Mouse (Mus musculus): ENCODE measurements at regions not wholly inside any gene's neighbourhood (a gene's known extent, or its start where the extent isn't known, plus 50 kb on each side); places are given as distances from the start of the nearest gene placed in this dataset.

DNA sequence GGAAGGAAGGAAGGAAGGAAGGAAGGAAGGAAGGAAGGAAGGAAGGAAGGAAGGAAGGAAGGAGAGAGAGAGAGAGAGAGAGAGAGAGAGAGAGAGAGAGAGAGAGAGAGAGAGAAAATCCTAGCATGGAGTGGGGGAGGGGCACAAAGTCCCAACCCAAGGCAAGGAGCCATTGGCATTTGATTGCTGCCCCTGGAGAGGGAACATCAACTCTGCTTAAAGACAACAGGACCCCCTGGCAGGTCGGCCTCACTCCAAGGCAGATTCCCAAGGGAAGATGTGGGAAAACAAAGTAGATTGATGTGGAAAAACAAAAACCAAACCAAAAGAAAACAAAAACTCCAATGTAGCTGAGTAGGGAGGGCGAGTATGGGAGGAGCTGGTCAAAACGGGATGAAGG, 49.9 kb upstream of the Fzd10 start:
- WGBS = 8% methylated on average over 3 of the region's 3 CpGs
- Histone ChIP-seq H3K4me2 (ENCODE audit: low read depth, low read length) (no peak overlapping the region), H3K4me3 (ENCODE audit: low read depth, low read length) (no peak overlapping the region), H3K4me1 (ENCODE audit: control insufficient read depth, insufficient read depth, low read length) (peaks cover 4% of the 10 kb centered on the region; the same call in 1 of the 2 replicates), H3K9me3 (replicated peaks; ENCODE audit: control insufficient read depth, low read length) (no peaks in the 10 kb centered on the region), H3K36me3 (replicated peaks; ENCODE audit: control insufficient read depth, insufficient read depth, low read depth, low read length) (no peaks in the 10 kb centered on the region), H3K27ac (replicated peaks; ENCODE audit: low read depth, low read length) (no peak overlapping the region), H3K9ac (replicated peaks; ENCODE audit: low read length) (no peak overlapping the region), H3K27me3 (ENCODE audit: control insufficient read depth, insufficient read depth, low read length) (peaks cover 6% of the 10 kb centered on the region; the same call in 1 of the 2 replicates)
- DNase-seq (ENCODE audit: low spot score) = no peak
- ATAC-seq (replicated peaks; ENCODE audit: insufficient number of reproducible peaks, low FRiP score, low TSS enrichment, low read depth) = no peak

DNA sequence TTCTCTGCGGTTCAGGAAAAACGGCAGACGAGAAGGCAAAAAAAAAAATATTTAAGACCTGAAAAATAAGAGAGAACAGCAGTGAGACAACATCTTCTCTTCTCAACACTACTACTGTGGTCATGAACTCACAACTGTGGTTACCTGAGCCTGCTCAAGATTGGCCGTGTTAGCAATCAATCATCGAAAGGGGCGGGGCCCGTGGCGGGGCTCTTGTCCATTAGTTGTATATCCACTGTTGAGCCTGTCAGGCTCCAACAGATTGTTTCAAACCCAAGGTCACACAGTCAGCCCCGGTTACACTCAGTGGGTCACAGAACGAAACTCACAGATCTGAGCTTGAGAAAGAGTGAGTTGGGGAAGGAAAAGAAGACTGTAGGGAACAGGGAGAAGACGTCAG, 50.8 kb upstream of the Fzd10 start:
- no peak overlapping the region for H3K4me2 ChIP-seq (ENCODE audit: low read depth, low read length)
- no peak overlapping the region for H3K4me3 ChIP-seq (ENCODE audit: low read depth, low read length)
- no peaks in the 10 kb centered on the region for H3K36me3 ChIP-seq (replicated peaks; ENCODE audit: control insufficient read depth, insufficient read depth, low read depth, low read length)
- no peaks in the 10 kb centered on the region for H3K9me3 ChIP-seq (replicated peaks; ENCODE audit: control insufficient read depth, low read length)
- WGBS = 86% methylated on average over 11 of the region's 11 CpGs
- H3K4me1 ChIP-seq (ENCODE audit: control insufficient read depth, insufficient read depth, low read length) = peaks cover 4% of the 10 kb centered on the region; the same call in 1 of the 2 replicates
- DNase-seq (ENCODE audit: low spot score) = no peak
- no peak overlapping the region for H3K27ac ChIP-seq (replicated peaks; ENCODE audit: low read depth, low read length)
- ATAC-seq (replicated peaks; ENCODE audit: insufficient number of reproducible peaks, low FRiP score, low TSS enrichment, low read depth) = no peak
- H3K9ac ChIP-seq (replicated peaks; ENCODE audit: low read length) = no peak overlapping the region
- H3K27me3 ChIP-seq (ENCODE audit: control insufficient read depth, insufficient read depth, low read length) = peaks cover 6% of the 10 kb centered on the region; the same call in 1 of the 2 replicates

DNA sequence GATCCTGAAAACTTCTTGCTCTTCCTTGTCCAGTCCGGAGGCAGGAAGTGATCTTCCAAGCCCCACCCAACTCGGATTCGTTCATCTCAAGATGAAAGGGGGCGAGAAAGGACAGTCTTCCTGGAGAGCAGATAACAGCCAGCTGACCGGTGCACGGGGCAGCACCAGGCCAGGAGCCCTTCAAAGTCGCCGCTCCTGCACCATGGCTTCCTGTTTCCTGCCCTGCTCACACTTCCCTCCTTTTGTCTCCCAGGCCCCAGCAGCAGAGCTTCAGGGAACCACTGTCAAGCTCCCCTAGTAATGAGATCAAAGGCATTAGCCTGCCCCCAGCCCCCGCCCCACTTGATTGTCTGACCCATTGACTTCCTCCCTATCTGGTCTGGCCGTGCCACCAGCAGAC, 58.6 kb upstream of the Fzd10 start:
- Histone ChIP-seq H3K9me3 (replicated peaks; ENCODE audit: control insufficient read depth, low read length) (no peaks in the 10 kb centered on the region), H3K27ac (replicated peaks; ENCODE audit: low read depth, low read length) (no peak overlapping the region), H3K36me3 (replicated peaks; ENCODE audit: control insufficient read depth, insufficient read depth, low read depth, low read length) (no peaks in the 10 kb centered on the region), H3K9ac (replicated peaks; ENCODE audit: low read length) (peak overlapping the region; percentile 39), H3K4me1 (ENCODE audit: control insufficient read depth, insufficient read depth, low read length) (no peaks in the 10 kb centered on the region), H3K4me3 (ENCODE audit: low read depth, low read length) (no peak overlapping the region), H3K4me2 (ENCODE audit: low read depth, low read length) (no peak overlapping the region), H3K27me3 (ENCODE audit: control insufficient read depth, insufficient read depth, low read length) (no peaks in the 10 kb centered on the region)
- WGBS = 6% methylated on average over 10 of the region's 10 CpGs
- ATAC-seq (replicated peaks; ENCODE audit: insufficient number of reproducible peaks, low FRiP score, low TSS enrichment, low read depth) (no peak), DNase-seq (ENCODE audit: low spot score) (peak; percentile 25)

DNA sequence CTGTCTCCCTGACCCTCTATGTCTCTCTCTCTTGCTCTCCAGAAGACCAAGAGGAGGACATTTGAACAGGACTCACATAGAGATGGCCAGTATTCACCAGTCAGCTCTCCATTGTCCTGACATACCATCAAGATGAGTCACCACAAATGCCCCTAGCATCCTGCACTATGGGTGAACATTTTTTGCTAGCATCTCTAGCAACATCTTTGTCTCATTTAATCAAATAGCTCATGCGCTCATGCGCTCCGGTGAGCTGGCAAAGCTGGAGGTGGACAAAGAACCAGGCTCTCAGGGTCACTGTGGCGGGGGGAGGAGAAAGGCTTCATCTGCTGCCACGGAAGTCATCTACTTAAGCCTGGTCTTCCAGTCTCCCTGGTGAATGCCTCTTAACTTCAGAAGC, 62.0 kb upstream of the Fzd10 start:
- DNase-seq (ENCODE audit: low spot score) (no peak), ATAC-seq (replicated peaks; ENCODE audit: insufficient number of reproducible peaks, low FRiP score, low TSS enrichment, low read depth) (no peak)
- Histone ChIP-seq H3K4me1 (ENCODE audit: control insufficient read depth, insufficient read depth, low read length) (no peaks in the 10 kb centered on the region), H3K9me3 (replicated peaks; ENCODE audit: control insufficient read depth, low read length) (no peaks in the 10 kb centered on the region), H3K4me3 (ENCODE audit: low read depth, low read length) (no peak overlapping the region), H3K4me2 (ENCODE audit: low read depth, low read length) (no peak overlapping the region), H3K9ac (replicated peaks; ENCODE audit: low read length) (no peak overlapping the region), H3K27ac (replicated peaks; ENCODE audit: low read depth, low read length) (no peak overlapping the region), H3K27me3 (ENCODE audit: control insufficient read depth, insufficient read depth, low read length) (no peaks in the 10 kb centered on the region), H3K36me3 (replicated peaks; ENCODE audit: control insufficient read depth, insufficient read depth, low read depth, low read length) (no peaks in the 10 kb centered on the region)
- WGBS = 69% methylated on average over 5 of the region's 5 CpGs

DNA sequence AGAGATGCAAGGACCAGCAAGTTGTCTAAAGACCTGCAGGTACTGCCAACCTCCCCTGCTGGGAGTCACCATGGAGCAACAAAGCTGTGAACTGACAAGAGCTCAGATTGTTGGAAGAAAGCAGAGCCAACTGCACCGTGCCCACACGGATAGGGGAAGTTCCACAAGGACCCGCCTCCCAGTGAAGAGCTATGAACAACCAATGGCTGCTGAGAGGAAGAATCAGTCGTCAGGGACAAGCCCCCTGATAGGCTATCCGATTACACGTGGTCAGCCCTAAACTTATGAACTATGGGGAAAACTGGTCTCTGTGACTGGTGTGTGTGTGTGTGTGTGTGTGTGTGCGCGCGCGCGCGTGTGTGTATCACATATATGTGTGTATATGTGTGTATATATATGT, 63.4 kb upstream of the Fzd10 start:
- Histone ChIP-seq H3K27me3 (ENCODE audit: control insufficient read depth, insufficient read depth, low read length) (no peaks in the 10 kb centered on the region), H3K4me1 (ENCODE audit: control insufficient read depth, insufficient read depth, low read length) (no peaks in the 10 kb centered on the region), H3K36me3 (replicated peaks; ENCODE audit: control insufficient read depth, insufficient read depth, low read depth, low read length) (no peaks in the 10 kb centered on the region), H3K9me3 (replicated peaks; ENCODE audit: control insufficient read depth, low read length) (no peaks in the 10 kb centered on the region), H3K4me2 (ENCODE audit: low read depth, low read length) (peak overlapping the region; percentile 21; the same call in 1 of the 2 replicates), H3K27ac (replicated peaks; ENCODE audit: low read depth, low read length) (no peak overlapping the region), H3K4me3 (ENCODE audit: low read depth, low read length) (no peak overlapping the region), H3K9ac (replicated peaks; ENCODE audit: low read length) (no peak overlapping the region)
- ATAC-seq (replicated peaks; ENCODE audit: insufficient number of reproducible peaks, low FRiP score, low TSS enrichment, low read depth) (peak; percentile 65; the same call in 1 of the 2 replicates), DNase-seq (ENCODE audit: low spot score) (peak; percentile 56)
- 60% methylated on average over 12 of the region's 12 CpGs for WGBS

DNA sequence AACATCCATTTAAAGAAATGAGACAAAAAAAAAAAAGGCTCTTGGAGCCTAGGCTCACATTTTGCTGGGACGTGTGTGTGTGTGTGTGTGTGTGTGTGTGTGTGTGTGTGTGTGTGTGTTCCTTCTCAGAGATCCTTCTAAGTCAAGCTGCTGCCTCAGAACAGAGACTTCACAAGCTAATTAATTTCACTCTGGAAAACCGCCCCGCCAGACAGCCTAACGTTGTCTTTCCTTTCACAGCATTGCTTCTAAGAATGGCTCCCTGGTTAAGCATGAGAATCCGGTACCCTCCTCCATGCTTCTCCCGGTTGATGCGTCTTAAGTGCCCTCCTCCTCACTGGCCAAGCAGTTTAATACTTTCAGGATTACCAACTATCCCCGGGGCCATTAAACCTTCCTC, 64.3 kb upstream of the Fzd10 start:
- DNase-seq (ENCODE audit: low spot score) (no peak), ATAC-seq (replicated peaks; ENCODE audit: insufficient number of reproducible peaks, low FRiP score, low TSS enrichment, low read depth) (no peak)
- no peaks in the 10 kb centered on the region for H3K9me3 ChIP-seq (replicated peaks; ENCODE audit: control insufficient read depth, low read length)
- 18% methylated on average over 8 of the region's 8 CpGs for WGBS
- H3K36me3 ChIP-seq (replicated peaks; ENCODE audit: control insufficient read depth, insufficient read depth, low read depth, low read length) = no peaks in the 10 kb centered on the region
- no peak overlapping the region for H3K4me3 ChIP-seq (ENCODE audit: low read depth, low read length)
- H3K27me3 ChIP-seq (ENCODE audit: control insufficient read depth, insufficient read depth, low read length) = no peaks in the 10 kb centered on the region
- no peak overlapping the region for H3K9ac ChIP-seq (replicated peaks; ENCODE audit: low read length)
- H3K4me1 ChIP-seq (ENCODE audit: control insufficient read depth, insufficient read depth, low read length) = no peaks in the 10 kb centered on the region
- peak overlapping the region; percentile 21; the same call in 1 of the 2 replicates for H3K4me2 ChIP-seq (ENCODE audit: low read depth, low read length)
- no peak overlapping the region for H3K27ac ChIP-seq (replicated peaks; ENCODE audit: low read depth, low read length)

DNA sequence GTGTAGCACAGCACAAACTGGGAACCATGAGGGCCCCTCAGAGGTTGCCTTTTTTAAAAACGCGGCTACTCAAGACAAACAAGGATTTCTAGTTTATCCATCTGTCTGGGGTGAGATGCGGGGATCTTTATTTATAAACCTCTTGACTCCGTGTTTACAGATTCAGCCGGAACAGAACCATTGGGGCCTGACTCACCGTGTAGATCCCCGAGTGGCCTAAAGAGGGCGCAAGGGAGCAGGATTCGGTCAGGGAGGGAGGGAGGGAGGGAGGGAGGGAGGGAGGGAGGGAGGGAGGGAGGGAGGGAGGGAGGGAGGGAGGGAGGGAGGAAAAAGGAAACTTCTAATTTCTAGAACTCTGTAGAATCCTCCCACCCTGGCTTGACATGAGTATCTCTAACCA, 73.4 kb upstream of the Fzd10 start:
- H3K9me3 ChIP-seq (replicated peaks; ENCODE audit: control insufficient read depth, low read length) = no peaks in the 10 kb centered on the region
- H3K27me3 ChIP-seq (ENCODE audit: control insufficient read depth, insufficient read depth, low read length) = 0 out of 2 replicates have a peak, but pooled peaks cover 2% of the 10 kb centered on the region
- no peaks in the 10 kb centered on the region for H3K36me3 ChIP-seq (replicated peaks; ENCODE audit: control insufficient read depth, insufficient read depth, low read depth, low read length)
- no peak for ATAC-seq (replicated peaks; ENCODE audit: insufficient number of reproducible peaks, low FRiP score, low TSS enrichment, low read depth)
- no peak overlapping the region for H3K4me3 ChIP-seq (ENCODE audit: low read depth, low read length)
- no peak overlapping the region for H3K4me2 ChIP-seq (ENCODE audit: low read depth, low read length)
- no peak overlapping the region for H3K27ac ChIP-seq (replicated peaks; ENCODE audit: low read depth, low read length)
- WGBS = 33% methylated on average over 6 of the region's 9 CpGs
- no peak overlapping the region for H3K9ac ChIP-seq (replicated peaks; ENCODE audit: low read length)
- no peak for DNase-seq (ENCODE audit: low spot score)
- H3K4me1 ChIP-seq (ENCODE audit: control insufficient read depth, insufficient read depth, low read length) = no peaks in the 10 kb centered on the region; the same call in none of the 2 replicates

DNA sequence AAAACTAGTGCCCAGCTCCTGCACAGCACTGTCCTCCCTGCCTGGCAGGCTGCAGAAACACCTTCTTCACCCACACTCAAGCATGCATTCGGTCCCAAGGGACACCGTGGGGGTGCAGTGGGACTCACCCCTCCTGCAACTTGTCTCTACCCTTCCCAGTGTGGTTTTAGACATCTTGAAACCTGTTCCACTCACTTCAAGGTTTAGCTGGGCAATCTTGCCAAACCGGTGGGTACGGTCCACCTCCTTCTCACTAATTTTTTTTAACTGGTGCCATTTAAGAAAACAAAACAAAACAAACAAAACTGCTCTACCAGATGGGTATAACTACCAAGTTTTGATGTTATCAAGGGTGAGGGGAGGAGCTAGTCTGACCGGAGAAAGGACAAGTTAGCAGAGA, 74.2 kb upstream of the Fzd10 start:
- H3K4me3 ChIP-seq (ENCODE audit: low read depth, low read length) = no peak overlapping the region
- no peaks in the 10 kb centered on the region for H3K9me3 ChIP-seq (replicated peaks; ENCODE audit: control insufficient read depth, low read length)
- H3K27ac ChIP-seq (replicated peaks; ENCODE audit: low read depth, low read length) = no peak overlapping the region
- H3K4me1 ChIP-seq (ENCODE audit: control insufficient read depth, insufficient read depth, low read length) = no peaks in the 10 kb centered on the region; the same call in none of the 2 replicates
- no peaks in the 10 kb centered on the region for H3K36me3 ChIP-seq (replicated peaks; ENCODE audit: control insufficient read depth, insufficient read depth, low read depth, low read length)
- ATAC-seq (replicated peaks; ENCODE audit: insufficient number of reproducible peaks, low FRiP score, low TSS enrichment, low read depth) = no peak
- no peak overlapping the region for H3K4me2 ChIP-seq (ENCODE audit: low read depth, low read length)
- 68% methylated on average over 5 of the region's 5 CpGs for WGBS
- H3K27me3 ChIP-seq (ENCODE audit: control insufficient read depth, insufficient read depth, low read length) = 0 out of 2 replicates have a peak, but pooled peaks cover 2% of the 10 kb centered on the region
- H3K9ac ChIP-seq (replicated peaks; ENCODE audit: low read length) = no peak overlapping the region
- DNase-seq (ENCODE audit: low spot score) = no peak

All from embryonic facial prominence, embryonic 11.5 days (tissue).